Mouse (Mus musculus) midbrain, embryonic 11.5 days (tissue): ENCODE data around the gene Hist2h2bb. TPM values are rescaled to one million over a fixed set of nuclear protein-coding genes. Genes with fewer than 3 reads are reported as not detected.
A peak's percentile ranks its signal among the peaks of the same experiment; 100 is the strongest.
"Not testable (repeated sequence)": the region's sequence is repeated elsewhere in the genome, so short reads cannot be mapped to it uniquely, and the experiment has no call there.

Experiments
- ATAC-seq: fragments of 200-750 bp; cut with Nextera tagmentation; 2 replicates; pipeline ENCODE4 v1.8.0; 2017; ENCODE audit warnings: moderate TSS enrichment, moderate library complexity; ENCODE audit not compliant: low FRiP score
- DNase-seq: peaks from one replicate; pipeline ENCODE4 v3.0.0; 2015; ENCODE audit warnings: low spot score; ENCODE audit errors: missing footprints
- H3K27ac ChIP-seq: fragments of 300-500 bp; sonication (generic); 2 replicates; pipeline ENCODE4 v1.5.1; 2014; ENCODE audit warnings: low read depth, low read length
- H3K27me3 ChIP-seq: fragments of 300-500 bp; sonication (generic); 2 replicates; pipeline ENCODE4 v1.6.1; 2014; ENCODE audit warnings: mild to moderate bottlenecking, low read length, moderate library complexity, mixed read lengths; ENCODE audit not compliant: control insufficient read depth, insufficient read depth
- H3K36me3 ChIP-seq: fragments of 300-500 bp; sonication (generic); 2 replicates; pipeline ENCODE4 v1.6.1; 2014; ENCODE audit warnings: mild to moderate bottlenecking, low read length, moderate library complexity, mixed read lengths; ENCODE audit not compliant: control insufficient read depth, insufficient read depth
- H3K4me1 ChIP-seq: fragments of 300-500 bp; sonication (generic); 2 replicates; pipeline ENCODE4 v1.6.1; 2014; ENCODE audit warnings: low read length; ENCODE audit not compliant: control insufficient read depth, insufficient read depth
- H3K4me2 ChIP-seq: fragments of 300-500 bp; sonication (generic); 2 replicates; pipeline ENCODE4 v1.6.1; 2014; ENCODE audit warnings: mild to moderate bottlenecking, moderate library complexity
- H3K4me3 ChIP-seq: fragments of 300-500 bp; sonication (generic); 2 replicates; pipeline ENCODE4 v1.5.1; 2014; ENCODE audit warnings: low read depth, low read length
- H3K9ac ChIP-seq: fragments of 300-500 bp; sonication (generic); 2 replicates; pipeline ENCODE4 v1.6.1; 2014; ENCODE audit warnings: low read length
- H3K9me3 ChIP-seq: fragments of 300-500 bp; sonication (generic); 2 replicates; pipeline ENCODE4 v1.6.1; 2016; ENCODE audit warnings: low read length; ENCODE audit not compliant: control insufficient read depth
- WGBS: fragments of 180-500 bp; shearing (Covaris S2); extraction: QIAGEN DNeasy Blood & Tissue Kit; methylation state at CpG from one replicate; pipeline ENCODE4 v1.1.7; 2014; 5-methylcytosine and 5-hydroxymethylcytosine counted together
- polyA plus RNA-seq: library from polyadenylated mRNA; unstranded; fragments of >200 nt; fragmentation: Nextera tagmentation; extraction: Ambion mirVana; gene quantifications from 2 replicates; pipeline ENCODE4 v1.2.1, GENCODE M21; 2014

The Hist2h2bb gene
- polyA plus RNA-seq, 1 experiment from 2014 or later, result 26.8 TPM

- WGBS, result 0% methylated on average over 20 of the region's 68 CpGs
- ATAC-seq, result peak; percentile 92
- peak within 1 kb of the TSS; percentile 91 for H3K9ac ChIP-seq
- peaks cover 12% of the 10 kb centered on the region for H3K4me1 ChIP-seq
- H3K27ac ChIP-seq, result peak within 1 kb of the TSS; percentile 83
- DNase-seq, H3K9me3 ChIP-seq, H3K36me3 ChIP-seq, H3K27me3 ChIP-seq: not testable (repeated sequence)
- peak within 1 kb of the TSS; percentile 70 for H3K4me2 ChIP-seq
- H3K4me3 ChIP-seq, result peak within 1 kb of the TSS; percentile 49
These were observed 30.4 kb upstream of the Hist2h2bb start, which contains the start of gene Hist2h3c2 for GRCm38 (mm10) chr3:96238954-96239793. TSS of gene Hist2h3c2 (minus strand) at chr3:96239127.

GRCm38 (mm10) chr3:96239949-96240798 is 29.4 kb upstream of the Hist2h2bb start, which contains the start of gene Hist2h2aa2:
TSS of gene Hist2h2aa2 (minus strand) at chr3:96240276.
- H3K9me3 ChIP-seq, H3K36me3 ChIP-seq, H3K27me3 ChIP-seq: not testable (repeated sequence)
- peaks cover 20% of the 10 kb centered on the region for H3K4me1 ChIP-seq
- H3K9ac ChIP-seq, result peak within 1 kb of the TSS; percentile 58
- ATAC-seq (peak; percentile 83), DNase-seq (peak; percentile 88)
- H3K4me3 ChIP-seq, result peak within 1 kb of the TSS; percentile 28
- peak within 1 kb of the TSS; percentile 59 for H3K27ac ChIP-seq
- H3K4me2 ChIP-seq, result peak within 1 kb of the TSS; percentile 10; the same call in 1 of the 2 replicates
- 5% methylated on average over 26 of the region's 85 CpGs for WGBS

GRCm38 (mm10) chr3:96240799-96241197 is 28.8 kb upstream of the Hist2h2bb start:
- Histone ChIP-seq H3K27ac (peak overlapping the region; percentile 32), H3K4me2 (peak overlapping the region; percentile 10; the same call in 1 of the 2 replicates), H3K9me3 (no peaks in the 10 kb centered on the region), H3K36me3 (no peaks in the 10 kb centered on the region), H3K4me1 (peaks cover 20% of the 10 kb centered on the region), H3K4me3 (no peak overlapping the region), H3K27me3 (no peaks in the 10 kb centered on the region), H3K9ac (peak overlapping the region; percentile 58)
- DNase-seq (no peak), ATAC-seq (no peak)
- WGBS, result 78% methylated on average over 9 of the region's 9 CpGs

- DNase-seq, result no peak
- Histone ChIP-seq H3K27me3 (no peaks in the 10 kb centered on the region), H3K27ac (peak overlapping the region; percentile 94), H3K9ac (peak overlapping the region; percentile 80; the same call in 1 of the 2 replicates), H3K4me1 (peaks cover 19% of the 10 kb centered on the region), H3K36me3 (no peaks in the 10 kb centered on the region), H3K4me2 (peak overlapping the region; percentile 60; the same call in 1 of the 2 replicates), H3K9me3 (no peaks in the 10 kb centered on the region), H3K4me3 (0 out of 2 replicates have a peak overlapping the region, but pooled peaks have one; percentile 7)
- no peak for ATAC-seq
- WGBS, result 82% methylated on average over 7 of the region's 7 CpGs
These were observed 25.5 kb upstream of the Hist2h2bb start for GRCm38 (mm10) chr3:96243921-96244572.

GRCm38 (mm10) chr3:96245003-96245886 is 24.3 kb upstream of the Hist2h2bb start, which contains the start of gene Hist2h2aa1:
TSS of gene Hist2h2aa1 (plus strand) at chr3:96245497.
- not testable (repeated sequence) for H3K36me3 ChIP-seq, H3K9me3 ChIP-seq, H3K27me3 ChIP-seq
- DNase-seq, result peak; percentile 96
- H3K4me1 ChIP-seq, result peaks cover 19% of the 10 kb centered on the region
- H3K4me2 ChIP-seq, result peak within 1 kb of the TSS; percentile 60
- H3K9ac ChIP-seq, result peak within 1 kb of the TSS; percentile 80
- peak within 1 kb of the TSS; percentile 94 for H3K27ac ChIP-seq
- H3K4me3 ChIP-seq, result peak within 1 kb of the TSS; percentile 43
- under 1% methylated on average over 32 of the region's 88 CpGs for WGBS
- peak; percentile 86 for ATAC-seq

GRCm38 (mm10) chr3:96246018-96246417 is 23.5 kb upstream of the Hist2h2bb start:
- DNase-seq, H3K27ac ChIP-seq, H3K27me3 ChIP-seq, H3K9ac ChIP-seq, H3K36me3 ChIP-seq, H3K9me3 ChIP-seq, ATAC-seq: not testable (repeated sequence)
- Histone ChIP-seq H3K4me2 (0 out of 2 replicates have a peak overlapping the region, but pooled peaks have one; percentile 28), H3K4me1 (peaks cover 16% of the 10 kb centered on the region), H3K4me3 (0 out of 2 replicates have a peak overlapping the region, but pooled peaks have one; percentile 22)
- WGBS, result 0% methylated on average over 10 of the region's 21 CpGs

GRCm38 (mm10) chr3:96246427-96246856 is 23.1 kb upstream of the Hist2h2bb start, which contains the start of gene Hist2h3c1:
TSS of gene Hist2h3c1 (plus strand) at chr3:96246685.
- not testable (repeated sequence) for H3K27me3 ChIP-seq, DNase-seq, H3K9me3 ChIP-seq, H3K36me3 ChIP-seq
- Histone ChIP-seq H3K4me2 (peak within 1 kb of the TSS; percentile 59), H3K4me3 (peak within 1 kb of the TSS; percentile 41), H3K4me1 (peaks cover 16% of the 10 kb centered on the region), H3K27ac (peak within 1 kb of the TSS; percentile 82), H3K9ac (peak within 1 kb of the TSS; percentile 78)
- WGBS, result no CpG with 5 or more reads among the region's 47 CpGs
- ATAC-seq, result peak; percentile 93
